Mouse (Mus musculus): Measurements from ENCODE around the gene Wasf1. TPM values are rescaled to one million over a fixed set of nuclear protein-coding genes. Genes with fewer than 3 reads are reported as not detected.

Gene Wasf1
- polyA plus RNA-seq (2012): 0.03 TPM in 2 replicates

- Histone ChIP-seq H3K4me1 (ENCODE audit: control insufficient read depth) (peaks cover 32% of the 10 kb centered on the region), H3K9me3 (ENCODE audit: control insufficient read depth, low read length) (peaks cover 5% of the 10 kb centered on the region; the same call in 1 of the 2 replicates), H3K36me3 (ENCODE audit: control insufficient read depth) (peaks cover 15% of the 10 kb centered on the region), H3K27me3 (ENCODE audit: control insufficient read depth) (peaks cover 37% of the 10 kb centered on the region), H3K4me3 (replicated peaks) (peak within 1 kb of the TSS; percentile 74)
- TF ChIP-seq TAL1 (IDR thresholded peaks at IDR 0.05; ENCODE audit: low read length): no peak
- TF ChIP-seq GATA1 (IDR thresholded peaks at IDR 0.05; ENCODE audit: low read length): no peak
Observed at GRCm38 (mm10) chr10:40882831-40883643, at the start of gene Wasf1, which contains the start of gene Cdc40. TSS of gene Wasf1 (plus strand) at chr10:40883475. TSS of gene Cdc40 (minus strand) at chr10:40883311.

- no peaks in the 10 kb centered on the region for H3K27me3 ChIP-seq (ENCODE audit: control insufficient read depth)
- H3K36me3 ChIP-seq (ENCODE audit: control insufficient read depth): peaks cover 65% of the 10 kb centered on the region
- TF ChIP-seq GATA1 (IDR thresholded peaks at IDR 0.05; ENCODE audit: low read length) (no peak), TAL1 (IDR thresholded peaks at IDR 0.05; ENCODE audit: low read length) (no peak)
- H3K4me1 ChIP-seq (ENCODE audit: control insufficient read depth): no peaks in the 10 kb centered on the region
- H3K9me3 ChIP-seq (ENCODE audit: control insufficient read depth, low read length): no peaks in the 10 kb centered on the region
- no peak overlapping the region for H3K4me3 ChIP-seq (replicated peaks)
Observed at GRCm38 (mm10) chr10:40840086-40840485, 43.2 kb upstream of the Wasf1 start.

- H3K4me3 ChIP-seq (replicated peaks): no peak overlapping the region
- no peak for TF ChIP-seq GATA1 (IDR thresholded peaks at IDR 0.05; ENCODE audit: low read length)
- no peak for TF ChIP-seq TAL1 (IDR thresholded peaks at IDR 0.05; ENCODE audit: low read length)
Observed at GRCm38 (mm10) chr10:40843841-40844240, 39.4 kb upstream of the Wasf1 start.

GRCm38 (mm10) chr10:40844546-40844945, 38.7 kb upstream of the Wasf1 start:
- Histone ChIP-seq H3K4me1 (ENCODE audit: control insufficient read depth) (no peaks in the 10 kb centered on the region), H3K36me3 (ENCODE audit: control insufficient read depth) (peaks cover 78% of the 10 kb centered on the region), H3K9me3 (ENCODE audit: control insufficient read depth, low read length) (no peaks in the 10 kb centered on the region), H3K4me3 (replicated peaks) (no peak overlapping the region), H3K27me3 (ENCODE audit: control insufficient read depth) (no peaks in the 10 kb centered on the region)
- TF ChIP-seq TAL1 (IDR thresholded peaks at IDR 0.05; ENCODE audit: low read length) (no peak), GATA1 (IDR thresholded peaks at IDR 0.05; ENCODE audit: low read length) (no peak)

More at GRCm38 (mm10) chr10:40843841-40844240, 39.4 kb upstream of the Wasf1 start:
- H3K9me3 ChIP-seq (ENCODE audit: control insufficient read depth, low read length): no peaks in the 10 kb centered on the region
- H3K36me3 ChIP-seq (ENCODE audit: control insufficient read depth): peaks cover 75% of the 10 kb centered on the region
- H3K27me3 ChIP-seq (ENCODE audit: control insufficient read depth): no peaks in the 10 kb centered on the region
- no peaks in the 10 kb centered on the region for H3K4me1 ChIP-seq (ENCODE audit: control insufficient read depth)

GRCm38 (mm10) chr10:40845626-40846025, 37.6 kb upstream of the Wasf1 start:
- Histone ChIP-seq H3K27me3 (ENCODE audit: control insufficient read depth) (no peaks in the 10 kb centered on the region), H3K36me3 (ENCODE audit: control insufficient read depth) (peaks cover 77% of the 10 kb centered on the region)
- TF ChIP-seq TAL1 (IDR thresholded peaks at IDR 0.05; ENCODE audit: low read length) (no peak), GATA1 (IDR thresholded peaks at IDR 0.05; ENCODE audit: low read length) (no peak)

GRCm38 (mm10) chr10:40847176-40847874, 36.0 kb upstream of the Wasf1 start:
- H3K9me3 ChIP-seq (ENCODE audit: control insufficient read depth, low read length): no peaks in the 10 kb centered on the region
- no peaks in the 10 kb centered on the region for H3K27me3 ChIP-seq (ENCODE audit: control insufficient read depth)
- no peak overlapping the region for H3K4me3 ChIP-seq (replicated peaks)
- peaks cover 5% of the 10 kb centered on the region for H3K4me1 ChIP-seq (ENCODE audit: control insufficient read depth)
- peaks cover 69% of the 10 kb centered on the region for H3K36me3 ChIP-seq (ENCODE audit: control insufficient read depth)
- TF ChIP-seq GATA1 (IDR thresholded peaks at IDR 0.05; ENCODE audit: low read length) (no peak), TAL1 (IDR thresholded peaks at IDR 0.05; ENCODE audit: low read length) (no peak)

More at GRCm38 (mm10) chr10:40845626-40846025, 37.6 kb upstream of the Wasf1 start:
- H3K9me3 ChIP-seq (ENCODE audit: control insufficient read depth, low read length): no peaks in the 10 kb centered on the region
- no peaks in the 10 kb centered on the region for H3K4me1 ChIP-seq (ENCODE audit: control insufficient read depth)
- no peak overlapping the region for H3K4me3 ChIP-seq (replicated peaks)

- Histone ChIP-seq H3K36me3 (ENCODE audit: control insufficient read depth) (peaks cover 49% of the 10 kb centered on the region), H3K9me3 (ENCODE audit: control insufficient read depth, low read length) (no peaks in the 10 kb centered on the region), H3K27me3 (ENCODE audit: control insufficient read depth) (no peaks in the 10 kb centered on the region), H3K4me3 (replicated peaks) (no peak overlapping the region), H3K4me1 (ENCODE audit: control insufficient read depth) (peaks cover 5% of the 10 kb centered on the region)
- TF ChIP-seq TAL1 (IDR thresholded peaks at IDR 0.05; ENCODE audit: low read length) (no peak), GATA1 (IDR thresholded peaks at IDR 0.05; ENCODE audit: low read length) (no peak)
Observed at GRCm38 (mm10) chr10:40850644-40851043, 32.6 kb upstream of the Wasf1 start.

GRCm38 (mm10) chr10:40851138-40851537, 32.1 kb upstream of the Wasf1 start:
- no peaks in the 10 kb centered on the region for H3K27me3 ChIP-seq (ENCODE audit: control insufficient read depth)
- no peak overlapping the region for H3K4me3 ChIP-seq (replicated peaks)
- TF ChIP-seq GATA1 (IDR thresholded peaks at IDR 0.05; ENCODE audit: low read length): no peak
- peaks cover 47% of the 10 kb centered on the region for H3K36me3 ChIP-seq (ENCODE audit: control insufficient read depth)
- no peaks in the 10 kb centered on the region for H3K9me3 ChIP-seq (ENCODE audit: control insufficient read depth, low read length)
- peaks cover 5% of the 10 kb centered on the region for H3K4me1 ChIP-seq (ENCODE audit: control insufficient read depth)

GRCm38 (mm10) chr10:40855616-40856015, 27.7 kb upstream of the Wasf1 start:
- Histone ChIP-seq H3K36me3 (ENCODE audit: control insufficient read depth) (peaks cover 18% of the 10 kb centered on the region), H3K9me3 (ENCODE audit: control insufficient read depth, low read length) (no peaks in the 10 kb centered on the region), H3K4me1 (ENCODE audit: control insufficient read depth) (peaks cover 5% of the 10 kb centered on the region), H3K27me3 (ENCODE audit: control insufficient read depth) (no peaks in the 10 kb centered on the region), H3K4me3 (replicated peaks) (no peak overlapping the region)
- no peak for TF ChIP-seq TAL1 (IDR thresholded peaks at IDR 0.05; ENCODE audit: low read length)
- no peak for TF ChIP-seq GATA1 (IDR thresholded peaks at IDR 0.05; ENCODE audit: low read length)
